Comparison of ENCODE assay signal across 1 mouse cellular context in the genomic region with DNA sequence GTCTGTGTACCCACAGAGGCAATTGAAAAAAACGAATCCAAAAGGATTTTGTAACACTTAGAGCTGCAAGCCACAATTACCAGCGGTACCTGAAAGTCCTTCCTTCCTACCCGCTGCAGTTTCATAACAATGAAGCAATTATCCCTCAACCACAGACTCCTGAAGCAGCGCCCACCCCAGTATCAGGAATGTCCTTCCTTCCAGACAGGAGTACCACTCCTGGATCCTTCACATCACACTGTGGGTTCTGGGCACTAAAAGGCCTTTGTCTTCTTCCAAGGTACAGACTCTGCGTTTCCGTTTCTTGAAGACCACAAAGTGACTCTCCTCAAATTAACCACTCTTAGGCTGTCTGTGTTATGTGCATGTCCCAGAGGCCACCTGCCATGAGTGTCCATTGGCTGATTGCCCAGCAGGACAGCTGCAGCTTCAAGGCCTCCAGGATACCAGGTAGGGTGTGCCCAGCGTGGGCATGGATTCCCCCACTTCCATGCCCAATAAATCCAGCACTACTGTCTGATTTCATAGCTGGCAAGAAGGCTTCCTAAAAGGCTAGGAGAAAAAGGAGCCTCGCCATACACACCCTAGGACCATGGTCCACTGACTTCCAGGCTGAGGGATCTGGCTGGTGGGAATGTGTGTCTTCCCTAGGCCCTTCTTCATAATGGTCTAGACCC.
TF ChIP-seq lines count a peak whose summit lies in the region.

No protein-coding gene starts in this region.

TF ChIP-seq in MEL, 35 proteins besides CTCF, POLR2A, EP300 and RAD21 (continued from another document):
- no peak for TF ChIP-seq MEF2A (IDR thresholded peaks at IDR 0.05; ENCODE audit: extremely low read depth, insufficient replicate concordance, low read depth, low read length, poor library complexity, severe bottlenecking)
- TF ChIP-seq BHLHE40 (IDR thresholded peaks at IDR 0.05; ENCODE audit: borderline replicate concordance, low read depth, low read length) = no peak
- TF ChIP-seq ELF1 (IDR thresholded peaks at IDR 0.05; ENCODE audit: low read depth, low read length) = no peak
- TF ChIP-seq POLR2AphosphoS2 (IDR thresholded peaks at IDR 0.05; ENCODE audit: low read length) = no peak
- TF ChIP-seq MAFK (IDR thresholded peaks at IDR 0.05; ENCODE audit: borderline replicate concordance, low read depth, low read length) = no peak
- no peak for TF ChIP-seq ZC3H11A (IDR thresholded peaks at IDR 0.05; ENCODE audit: low read depth, low read length)
- TF ChIP-seq MYC (IDR thresholded peaks at IDR 0.05; ENCODE audit: low read depth, low read length) = no peak
- TF ChIP-seq TBP (IDR thresholded peaks at IDR 0.05; ENCODE audit: low read depth, low read length) = no peak
- TF ChIP-seq NELFE (IDR thresholded peaks at IDR 0.05; ENCODE audit: low read depth, low read length) = no peak
- no peak for TF ChIP-seq MAZ (IDR thresholded peaks at IDR 0.05; ENCODE audit: low read depth, low read length)
- TF ChIP-seq SMC3 (IDR thresholded peaks at IDR 0.05; ENCODE audit: low read depth, low read length) = no peak
- no peak for TF ChIP-seq HCFC1 (IDR thresholded peaks at IDR 0.05; ENCODE audit: low read depth, low read length)
